Mouse (Mus musculus): ENCODE results near the gene 1700029P11Rik. TPM values are rescaled to one million over a fixed set of nuclear protein-coding genes. Genes with fewer than 3 reads are reported as not detected.
A peak's percentile ranks its signal among the peaks of the same experiment; 100 is the strongest.

1700029P11Rik gene
- polyA plus RNA-seq, 1 experiment from 2014 or later, result not detected

DNA sequence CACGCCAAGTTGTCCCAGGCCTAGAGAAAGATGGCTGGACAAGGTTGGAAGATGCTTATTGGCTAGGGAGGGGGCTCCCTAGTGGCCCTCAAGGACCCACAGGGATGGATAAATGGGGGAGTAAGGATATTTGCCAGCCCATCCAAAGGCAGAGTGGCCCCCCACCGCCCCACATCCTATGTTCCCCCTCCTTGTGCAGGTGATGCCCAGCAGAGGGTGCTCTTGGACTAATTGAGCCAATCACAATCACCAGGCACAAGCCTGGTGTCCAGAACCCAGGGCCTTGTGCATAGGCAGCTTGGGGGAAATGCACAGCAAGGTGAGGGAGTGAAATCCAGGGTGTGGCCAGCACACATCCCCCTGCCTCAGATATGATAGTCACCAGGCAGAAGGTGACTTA lies 42.1 kb upstream of the 1700029P11Rik start:
- no peak overlapping the region for H3K9ac ChIP-seq
- DNase-seq, result peak; percentile 58
- peak; percentile 74 for TF ChIP-seq CTCF (IDR thresholded peaks at IDR 0.05; ENCODE audit: low read depth)
- ATAC-seq (ENCODE audit: insufficient read depth), result no peak
- H3K36me3 ChIP-seq (ENCODE audit: insufficient read depth), result no peaks in the 10 kb centered on the region
- H3K4me3 ChIP-seq (ENCODE audit: low read depth, low read length), result no peak overlapping the region
- H3K27ac ChIP-seq (ENCODE audit: low read depth), result no peak overlapping the region
- 27% methylated on average over 2 of the region's 2 CpGs for WGBS
- H3K4me1 ChIP-seq (ENCODE audit: insufficient read depth), result peaks cover 12% of the 10 kb centered on the region
- H3K4me2 ChIP-seq, result peak overlapping the region; percentile 70; the same call in 1 of the 2 replicates
- H3K9me3 ChIP-seq (ENCODE audit: low read depth, low read length), result no peaks in the 10 kb centered on the region
- H3K27me3 ChIP-seq (ENCODE audit: insufficient read depth, low read length), result no peaks in the 10 kb centered on the region

DNA sequence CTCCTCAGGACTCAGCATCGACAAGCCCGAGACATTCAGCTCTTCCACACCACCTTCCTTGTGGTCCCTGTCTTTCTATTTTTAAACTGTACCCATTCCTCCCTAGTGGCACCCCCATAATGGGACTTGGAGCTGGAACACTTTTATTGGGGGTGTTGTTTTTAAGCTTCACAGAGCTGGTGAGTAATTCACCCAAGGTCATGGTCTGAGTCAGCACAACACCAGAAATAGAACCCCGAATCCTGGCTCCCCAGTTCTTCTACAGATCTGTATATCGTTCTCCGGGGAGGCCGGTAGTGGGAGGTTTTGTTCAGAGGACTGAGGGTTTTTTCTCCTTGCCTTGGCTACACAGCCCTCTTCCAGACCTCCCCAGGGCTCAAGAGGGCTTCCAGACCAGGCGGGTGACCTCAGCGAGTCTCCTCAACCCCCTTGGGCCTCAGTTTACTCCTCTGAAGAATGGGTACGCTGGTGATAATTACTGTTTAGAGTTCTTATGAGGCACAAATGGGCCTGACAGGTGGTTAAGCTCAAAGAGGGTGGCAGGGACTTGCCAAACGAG lies 41.1 kb upstream of the 1700029P11Rik start:
- Histone ChIP-seq H3K4me3 (ENCODE audit: low read depth, low read length) (no peak overlapping the region), H3K4me1 (ENCODE audit: insufficient read depth) (peaks cover 12% of the 10 kb centered on the region), H3K27ac (ENCODE audit: low read depth) (no peak overlapping the region), H3K9me3 (ENCODE audit: low read depth, low read length) (no peaks in the 10 kb centered on the region), H3K36me3 (ENCODE audit: insufficient read depth) (no peaks in the 10 kb centered on the region), H3K4me2 (no peak overlapping the region), H3K9ac (no peak overlapping the region), H3K27me3 (ENCODE audit: insufficient read depth, low read length) (no peaks in the 10 kb centered on the region)
- ATAC-seq (ENCODE audit: insufficient read depth), result no peak
- no peak for DNase-seq
- WGBS, result 85% methylated on average over 10 of the region's 10 CpGs
- no peak for TF ChIP-seq CTCF (IDR thresholded peaks at IDR 0.05; ENCODE audit: low read depth)

DNA sequence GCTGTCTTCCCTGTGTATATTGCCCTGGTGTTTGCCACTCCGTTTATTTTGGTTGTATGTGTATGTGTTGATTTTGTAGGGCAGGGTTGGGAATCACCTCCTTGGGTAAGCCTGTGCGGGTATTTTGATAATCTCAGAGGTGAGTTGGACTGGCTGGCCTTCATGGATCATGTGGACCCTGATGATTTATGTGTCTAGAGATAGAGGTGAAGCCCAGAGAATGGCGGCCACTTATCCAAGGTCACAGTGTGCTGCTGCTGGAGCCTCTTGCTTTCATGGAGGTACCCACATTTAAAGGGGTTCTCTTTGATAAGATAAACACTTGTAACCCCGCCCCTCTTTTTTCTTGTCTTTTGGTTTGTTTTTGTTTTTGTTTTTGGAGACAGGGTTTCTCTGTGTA lies 40.6 kb upstream of the 1700029P11Rik start:
- no peak overlapping the region for H3K27ac ChIP-seq (ENCODE audit: low read depth)
- no peak for TF ChIP-seq CTCF (IDR thresholded peaks at IDR 0.05; ENCODE audit: low read depth)
- peaks cover 12% of the 10 kb centered on the region for H3K4me1 ChIP-seq (ENCODE audit: insufficient read depth)
- no peak overlapping the region for H3K4me2 ChIP-seq
- no peaks in the 10 kb centered on the region for H3K36me3 ChIP-seq (ENCODE audit: insufficient read depth)
- ATAC-seq (ENCODE audit: insufficient read depth), result no peak
- WGBS, result 69% methylated on average over 4 of the region's 4 CpGs
- no peaks in the 10 kb centered on the region for H3K27me3 ChIP-seq (ENCODE audit: insufficient read depth, low read length)
- H3K9me3 ChIP-seq (ENCODE audit: low read depth, low read length), result no peaks in the 10 kb centered on the region
- H3K4me3 ChIP-seq (ENCODE audit: low read depth, low read length), result no peak overlapping the region
- no peak overlapping the region for H3K9ac ChIP-seq
- no peak for DNase-seq

DNA sequence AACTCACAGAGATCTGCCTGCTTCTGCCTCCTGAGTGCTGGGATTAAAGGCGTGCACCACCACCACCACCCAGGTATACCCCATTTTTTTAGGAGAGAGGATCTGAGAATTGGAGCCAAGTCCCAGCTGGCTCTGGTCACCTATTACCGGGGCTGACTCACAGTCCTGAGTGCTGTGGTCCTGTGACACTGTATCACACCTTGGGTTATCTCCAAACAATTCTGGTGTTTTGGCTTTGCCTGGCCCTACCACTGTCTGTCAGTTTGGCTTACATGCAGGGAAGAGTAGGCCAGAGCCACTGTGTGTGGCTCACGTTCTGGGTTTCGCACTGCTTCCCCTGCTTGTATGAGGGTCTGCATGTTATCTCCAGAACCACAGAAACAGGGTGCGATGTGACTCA lies 40.1 kb upstream of the 1700029P11Rik start:
- H3K27ac ChIP-seq (ENCODE audit: low read depth), result no peak overlapping the region
- ATAC-seq (ENCODE audit: insufficient read depth) (no peak), DNase-seq (no peak)
- no peak overlapping the region for H3K9ac ChIP-seq
- 86% methylated on average over 5 of the region's 5 CpGs for WGBS
- no peaks in the 10 kb centered on the region for H3K27me3 ChIP-seq (ENCODE audit: insufficient read depth, low read length)
- no peak for TF ChIP-seq CTCF (IDR thresholded peaks at IDR 0.05; ENCODE audit: low read depth)
- H3K4me3 ChIP-seq (ENCODE audit: low read depth, low read length), result no peak overlapping the region
- no peaks in the 10 kb centered on the region for H3K9me3 ChIP-seq (ENCODE audit: low read depth, low read length)
- no peak overlapping the region for H3K4me2 ChIP-seq
- H3K4me1 ChIP-seq (ENCODE audit: insufficient read depth), result peaks cover 12% of the 10 kb centered on the region
- no peaks in the 10 kb centered on the region for H3K36me3 ChIP-seq (ENCODE audit: insufficient read depth)

DNA sequence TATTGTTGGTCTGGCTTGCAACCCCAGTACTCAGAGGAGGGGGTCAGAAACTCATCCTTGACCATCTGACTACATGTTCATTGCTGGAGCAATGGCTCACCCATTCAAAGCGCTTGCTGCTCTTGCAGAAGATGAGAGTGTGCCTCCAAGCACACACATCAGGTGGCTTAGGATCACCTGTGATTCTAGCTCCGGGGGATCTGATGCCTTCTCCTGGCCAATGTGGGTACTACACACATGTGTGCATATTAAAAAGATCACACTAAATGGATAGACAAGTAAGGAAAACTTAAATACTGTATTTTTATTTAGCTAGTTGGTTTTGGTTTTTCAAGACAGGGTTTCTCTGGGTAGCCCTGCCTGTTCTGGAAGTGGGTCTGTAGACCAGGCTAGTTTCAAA lies 39.3 kb upstream of the 1700029P11Rik start:
- ATAC-seq (ENCODE audit: insufficient read depth) (no peak), DNase-seq (no peak)
- Histone ChIP-seq H3K4me2 (no peak overlapping the region), H3K27ac (ENCODE audit: low read depth) (no peak overlapping the region), H3K9ac (no peak overlapping the region), H3K4me1 (ENCODE audit: insufficient read depth) (peaks cover 11% of the 10 kb centered on the region), H3K36me3 (ENCODE audit: insufficient read depth) (no peaks in the 10 kb centered on the region), H3K9me3 (ENCODE audit: low read depth, low read length) (no peaks in the 10 kb centered on the region), H3K4me3 (ENCODE audit: low read depth, low read length) (no peak overlapping the region), H3K27me3 (ENCODE audit: insufficient read depth, low read length) (no peaks in the 10 kb centered on the region)
- no peak; the same call in 1 of the 2 replicates for TF ChIP-seq CTCF (IDR thresholded peaks at IDR 0.05; ENCODE audit: low read depth)
- 86% methylated on average over 2 of the region's 2 CpGs for WGBS

DNA sequence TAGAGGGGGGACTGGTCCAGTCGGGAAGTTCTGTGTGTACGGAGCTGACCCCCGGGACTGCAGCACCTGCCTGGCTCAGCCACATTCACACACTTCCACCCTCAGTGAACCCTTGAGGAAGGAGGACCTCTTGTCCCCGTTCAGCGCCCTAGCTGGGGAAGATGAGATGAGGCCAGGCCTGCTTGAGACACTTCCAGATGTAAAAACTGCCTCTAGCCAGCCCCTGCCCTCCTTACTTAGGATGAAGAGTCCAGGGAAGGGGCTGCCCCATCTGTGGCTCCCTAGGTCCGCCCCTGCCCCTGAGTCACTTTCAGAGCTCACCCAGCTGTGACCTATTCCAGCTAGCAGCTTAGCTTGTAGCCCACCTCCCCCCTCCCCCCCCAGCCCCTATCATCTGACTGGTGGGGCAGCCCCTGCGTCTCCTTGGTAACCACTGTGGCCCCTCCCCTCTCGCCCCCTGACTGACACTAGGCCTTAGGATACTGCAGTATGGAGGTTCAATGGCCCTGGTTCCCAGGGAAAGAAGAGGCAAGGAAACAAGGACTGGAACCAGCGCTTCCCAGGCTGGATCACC lies 37.1 kb upstream of the 1700029P11Rik start:
- Histone ChIP-seq H3K36me3 (ENCODE audit: insufficient read depth) (no peaks in the 10 kb centered on the region), H3K27ac (ENCODE audit: low read depth) (no peak overlapping the region), H3K4me1 (ENCODE audit: insufficient read depth) (no peaks in the 10 kb centered on the region), H3K27me3 (ENCODE audit: insufficient read depth, low read length) (no peaks in the 10 kb centered on the region), H3K9ac (no peak overlapping the region), H3K4me2 (no peak overlapping the region), H3K4me3 (ENCODE audit: low read depth, low read length) (no peak overlapping the region), H3K9me3 (ENCODE audit: low read depth, low read length) (no peaks in the 10 kb centered on the region)
- ATAC-seq (ENCODE audit: insufficient read depth), result no peak
- WGBS, result 16% methylated on average over 9 of the region's 9 CpGs
- no peak for DNase-seq
- no peak for TF ChIP-seq CTCF (IDR thresholded peaks at IDR 0.05; ENCODE audit: low read depth)

DNA sequence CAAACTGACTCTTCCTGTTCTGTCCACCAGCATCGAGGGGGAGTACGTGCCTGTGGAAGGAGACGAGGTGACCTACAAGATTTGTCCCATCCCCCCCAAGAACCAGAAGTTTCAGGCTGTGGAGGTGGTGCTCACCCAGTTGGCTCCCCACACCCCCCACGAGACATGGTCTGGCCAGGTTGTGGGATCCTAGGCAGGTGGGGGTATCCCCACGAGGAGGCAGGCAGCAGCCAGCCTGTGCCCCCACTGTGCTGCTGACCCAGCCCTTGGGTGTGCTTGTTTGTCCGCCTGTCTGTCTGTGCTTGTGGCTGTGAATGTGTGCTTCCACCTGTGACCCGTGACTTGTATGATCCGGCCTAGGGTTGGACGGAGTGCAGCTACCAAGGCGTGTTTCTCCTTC lies 31.3 kb upstream of the 1700029P11Rik start:
- ATAC-seq (ENCODE audit: insufficient read depth), result no peak
- H3K27me3 ChIP-seq (ENCODE audit: insufficient read depth, low read length), result no peaks in the 10 kb centered on the region

More for the DNA sequence above, 31.3 kb upstream of the 1700029P11Rik start:
- H3K4me2 ChIP-seq, result no peak overlapping the region
- peaks cover 14% of the 10 kb centered on the region; the same call in 1 of the 2 replicates for H3K36me3 ChIP-seq (ENCODE audit: insufficient read depth)
- DNase-seq, result no peak
- no peak overlapping the region for H3K9ac ChIP-seq
- no peak overlapping the region for H3K27ac ChIP-seq (ENCODE audit: low read depth)
- TF ChIP-seq CTCF (IDR thresholded peaks at IDR 0.05; ENCODE audit: low read depth), result no peak
- 72% methylated on average over 10 of the region's 10 CpGs for WGBS
- H3K4me3 ChIP-seq (ENCODE audit: low read depth, low read length), result no peak overlapping the region
- H3K9me3 ChIP-seq (ENCODE audit: low read depth, low read length), result no peaks in the 10 kb centered on the region
- no peaks in the 10 kb centered on the region for H3K4me1 ChIP-seq (ENCODE audit: insufficient read depth)
